Mouse (Mus musculus): Measurements from ENCODE around the gene Sim1. TPM values are rescaled to one million over a fixed set of nuclear protein-coding genes. Genes with fewer than 3 reads are reported as not detected.

Gene Sim1
- 1.6 and 2.5 TPM in 2 replicates for total RNA-seq (2014; rRNA removed)
- polyA plus RNA-seq (2015; fragmentation: Nextera tagmentation; extraction: Ambion mirVana) = 0.96 and 2.1 TPM in 2 replicates

DNA sequence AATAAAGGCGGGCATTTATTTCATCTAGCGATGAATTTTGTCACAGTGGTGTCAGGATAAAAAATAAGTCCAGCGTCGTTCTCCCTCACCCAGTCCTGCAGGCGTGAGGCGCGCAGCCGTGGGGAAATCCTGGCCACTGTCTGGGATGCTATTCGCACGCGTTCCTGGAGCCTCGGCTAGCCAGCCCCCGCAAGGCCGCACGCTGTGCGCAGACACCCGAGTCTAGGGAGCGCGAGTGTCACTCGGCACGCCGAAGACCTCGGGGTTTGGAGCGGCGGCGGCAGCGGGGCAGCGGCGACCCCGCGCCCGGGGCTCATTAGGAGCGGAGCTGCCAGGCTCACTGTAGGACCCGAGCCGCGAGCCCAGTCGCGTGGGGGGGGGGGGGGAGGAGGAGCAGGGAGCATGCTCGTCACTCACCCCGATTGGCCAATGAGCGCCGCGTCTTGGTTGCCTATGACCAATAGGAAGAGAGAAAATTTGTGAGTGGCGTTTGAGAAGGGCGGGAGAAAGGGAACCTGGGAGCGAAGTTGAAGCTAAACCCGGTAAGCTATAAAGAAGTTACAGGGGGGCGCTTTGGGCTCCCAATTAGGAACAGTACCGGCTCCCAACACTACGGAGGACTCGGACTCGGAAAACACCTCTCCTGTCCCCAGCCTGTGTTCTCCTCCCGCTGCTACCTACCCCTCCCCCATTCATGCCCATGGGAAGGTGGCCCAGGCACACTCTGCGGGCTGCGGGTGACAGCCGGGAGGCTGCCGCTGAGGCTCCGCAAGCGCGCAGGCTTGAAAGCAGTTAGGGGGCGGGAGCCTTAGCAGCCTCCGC lies at the start of gene Sim1:
Gene Sim1 (plus strand): TSS at position 585 of the 822 bp plus-strand sequence.
- Histone ChIP-seq H3K9me3 (ENCODE audit: low read length) (no peaks in the 10 kb centered on the region), H3K4me1 (ENCODE audit: insufficient read depth, low read length) (0 out of 2 replicates have a peak, but pooled peaks cover 6% of the 10 kb centered on the region), H3K36me3 (ENCODE audit: insufficient read depth, low read length) (no peaks in the 10 kb centered on the region), H3K4me2 (ENCODE audit: low read depth, low read length, poor library complexity, severe bottlenecking) (peak within 1 kb of the TSS; percentile 62), H3K9ac (replicated peaks; ENCODE audit: low read length, poor library complexity, severe bottlenecking) (no peak within 1 kb of the TSS), H3K27me3 (ENCODE audit: insufficient read depth, low read length) (peaks cover 80% of the 10 kb centered on the region), H3K27ac (ENCODE audit: low read depth, low read length) (no peak within 1 kb of the TSS), H3K4me3 (ENCODE audit: low read depth, low read length) (peak within 1 kb of the TSS; percentile 36)
- TF ChIP-seq CTCF (IDR thresholded peaks at IDR 0.05) = no peak
- WGBS = 1% methylated on average over 59 of the region's 62 CpGs
- DNase-seq (ENCODE audit: low spot score) (peak; percentile 89), ATAC-seq (ENCODE audit: low FRiP score) (peak; percentile 90)

DNA sequence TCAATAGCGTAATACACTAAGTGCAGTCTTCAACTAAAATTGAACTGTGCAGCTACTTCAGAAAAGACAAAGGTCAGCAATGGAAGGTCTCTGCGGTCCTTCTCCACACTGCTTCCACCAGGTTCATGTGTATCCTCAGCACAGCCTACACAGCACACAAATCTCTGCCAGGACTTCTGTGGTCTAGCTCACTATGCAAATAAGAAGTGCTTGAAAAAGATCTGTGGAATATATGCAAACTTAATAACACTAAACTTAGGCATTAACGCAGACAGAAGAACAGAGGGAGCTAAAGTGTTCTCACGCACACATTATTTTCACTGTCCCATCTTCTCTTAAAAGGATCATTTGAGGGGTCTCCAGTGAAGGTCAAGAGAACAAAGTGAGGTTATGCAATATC lies 26.4 kb upstream of the Sim1 start:
- H3K27ac ChIP-seq (ENCODE audit: low read depth, low read length) = no peak overlapping the region
- no peaks in the 10 kb centered on the region for H3K9me3 ChIP-seq (ENCODE audit: low read length)
- H3K36me3 ChIP-seq (ENCODE audit: insufficient read depth, low read length) = no peaks in the 10 kb centered on the region
- no peaks in the 10 kb centered on the region for H3K27me3 ChIP-seq (ENCODE audit: insufficient read depth, low read length)
- DNase-seq (ENCODE audit: low spot score) (no peak), ATAC-seq (ENCODE audit: low FRiP score) (no peak)
- H3K4me1 ChIP-seq (ENCODE audit: insufficient read depth, low read length) = no peaks in the 10 kb centered on the region
- TF ChIP-seq CTCF (IDR thresholded peaks at IDR 0.05) = no peak
- WGBS = 91% methylated on average over 4 of the region's 4 CpGs
- no peak overlapping the region for H3K9ac ChIP-seq (replicated peaks; ENCODE audit: low read length, poor library complexity, severe bottlenecking)
- H3K4me2 ChIP-seq (ENCODE audit: low read depth, low read length, poor library complexity, severe bottlenecking) = no peak overlapping the region
- no peak overlapping the region for H3K4me3 ChIP-seq (ENCODE audit: low read depth, low read length)

DNA sequence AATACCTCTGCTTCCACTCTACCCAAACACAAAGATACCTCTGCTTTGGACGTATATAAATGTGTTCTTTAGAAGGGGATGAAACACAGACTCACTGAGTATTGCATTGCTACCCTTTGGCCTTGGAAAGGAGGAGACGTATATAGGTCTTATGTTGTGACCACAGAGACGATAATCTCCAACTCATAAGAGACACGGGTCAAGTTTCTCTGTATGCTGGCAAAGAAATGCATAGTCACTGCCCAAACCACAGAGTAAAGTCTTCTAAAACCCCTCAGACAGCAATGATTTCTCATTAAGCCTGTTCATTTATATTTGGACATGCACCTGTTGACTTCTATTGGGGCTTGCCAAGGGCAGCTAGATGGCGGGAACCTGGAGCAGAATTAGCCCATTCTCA lies 17.6 kb upstream of the Sim1 start:
- Histone ChIP-seq H3K36me3 (ENCODE audit: insufficient read depth, low read length) (no peaks in the 10 kb centered on the region), H3K4me1 (ENCODE audit: insufficient read depth, low read length) (no peaks in the 10 kb centered on the region), H3K27ac (ENCODE audit: low read depth, low read length) (no peak overlapping the region), H3K4me3 (ENCODE audit: low read depth, low read length) (no peak overlapping the region), H3K9me3 (ENCODE audit: low read length) (no peaks in the 10 kb centered on the region), H3K27me3 (ENCODE audit: insufficient read depth, low read length) (no peaks in the 10 kb centered on the region), H3K4me2 (ENCODE audit: low read depth, low read length, poor library complexity, severe bottlenecking) (no peak overlapping the region), H3K9ac (replicated peaks; ENCODE audit: low read length, poor library complexity, severe bottlenecking) (no peak overlapping the region)
- DNase-seq (ENCODE audit: low spot score) (no peak), ATAC-seq (ENCODE audit: low FRiP score) (no peak)
- TF ChIP-seq CTCF (IDR thresholded peaks at IDR 0.05) = no peak
- WGBS = 89% methylated on average over 5 of the region's 5 CpGs

DNA sequence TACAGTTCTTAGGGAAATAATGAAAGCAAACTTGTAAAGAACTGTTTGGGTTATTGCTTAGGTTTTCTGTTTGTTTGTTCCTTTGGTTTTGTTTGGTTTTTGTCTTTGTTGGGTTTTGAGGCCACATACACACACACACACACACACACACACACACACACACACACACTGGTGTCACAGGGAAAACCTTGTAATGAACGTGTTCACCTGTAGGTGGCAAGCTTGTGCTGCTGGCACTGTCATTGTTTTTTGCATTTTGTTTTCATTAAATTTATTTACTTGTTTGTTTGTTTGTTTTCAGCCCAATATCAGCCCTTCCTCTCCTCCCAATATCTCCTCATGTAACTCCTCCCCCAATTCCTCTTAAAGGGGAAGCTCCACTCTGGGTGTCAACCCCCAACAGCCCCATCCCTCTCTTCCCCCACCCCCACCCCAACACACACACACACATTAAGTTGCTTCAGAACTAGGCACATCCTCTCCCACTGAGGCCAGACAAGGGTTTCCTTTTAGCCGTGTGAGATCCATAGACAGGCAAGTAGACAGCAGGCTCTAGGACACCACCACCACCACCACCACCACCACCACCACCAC lies 13.0 kb upstream of the Sim1 start:
- WGBS = 26% methylated on average over 2 of the region's 2 CpGs
- no peak overlapping the region for H3K4me2 ChIP-seq (ENCODE audit: low read depth, low read length, poor library complexity, severe bottlenecking)
- no peak overlapping the region for H3K9ac ChIP-seq (replicated peaks; ENCODE audit: low read length, poor library complexity, severe bottlenecking)
- no peak overlapping the region for H3K4me3 ChIP-seq (ENCODE audit: low read depth, low read length)
- ATAC-seq (ENCODE audit: low FRiP score) (no peak), DNase-seq (ENCODE audit: low spot score) (peak; percentile 26)
- no peaks in the 10 kb centered on the region for H3K4me1 ChIP-seq (ENCODE audit: insufficient read depth, low read length)
- no peak overlapping the region for H3K27ac ChIP-seq (ENCODE audit: low read depth, low read length)
- peak; percentile 66 for TF ChIP-seq CTCF (IDR thresholded peaks at IDR 0.05)
- H3K9me3 ChIP-seq (ENCODE audit: low read length) = no peaks in the 10 kb centered on the region
- H3K27me3 ChIP-seq (ENCODE audit: insufficient read depth, low read length) = no peaks in the 10 kb centered on the region
- H3K36me3 ChIP-seq (ENCODE audit: insufficient read depth, low read length) = no peaks in the 10 kb centered on the region

GRCm38 (mm10) chr10:50882366-50882765 lies 12.2 kb upstream of the Sim1 start:
- no peak overlapping the region for H3K4me2 ChIP-seq (ENCODE audit: low read depth, low read length, poor library complexity, severe bottlenecking)

GRCm38 (mm10) chr10:50886305-50886704 lies 8.2 kb upstream of the Sim1 start:
- H3K9ac ChIP-seq (replicated peaks; ENCODE audit: low read length, poor library complexity, severe bottlenecking) = no peak overlapping the region
- H3K27me3 ChIP-seq (ENCODE audit: insufficient read depth, low read length) = peaks cover 23% of the 10 kb centered on the region
- H3K27ac ChIP-seq (ENCODE audit: low read depth, low read length) = no peak overlapping the region
- H3K4me2 ChIP-seq (ENCODE audit: low read depth, low read length, poor library complexity, severe bottlenecking) = no peak overlapping the region
- no peaks in the 10 kb centered on the region for H3K4me1 ChIP-seq (ENCODE audit: insufficient read depth, low read length)
- TF ChIP-seq CTCF (IDR thresholded peaks at IDR 0.05) = no peak
- no peak overlapping the region for H3K4me3 ChIP-seq (ENCODE audit: low read depth, low read length)
- no peaks in the 10 kb centered on the region for H3K9me3 ChIP-seq (ENCODE audit: low read length)
- 67% methylated on average over 4 of the region's 4 CpGs for WGBS
- ATAC-seq (ENCODE audit: low FRiP score) (no peak), DNase-seq (ENCODE audit: low spot score) (no peak)
- no peaks in the 10 kb centered on the region for H3K36me3 ChIP-seq (ENCODE audit: insufficient read depth, low read length)

More at GRCm38 (mm10) chr10:50882366-50882765, 12.2 kb upstream of the Sim1 start:
- Histone ChIP-seq H3K9me3 (ENCODE audit: low read length) (no peaks in the 10 kb centered on the region), H3K9ac (replicated peaks; ENCODE audit: low read length, poor library complexity, severe bottlenecking) (no peak overlapping the region), H3K27me3 (ENCODE audit: insufficient read depth, low read length) (no peaks in the 10 kb centered on the region), H3K27ac (ENCODE audit: low read depth, low read length) (no peak overlapping the region), H3K4me1 (ENCODE audit: insufficient read depth, low read length) (no peaks in the 10 kb centered on the region), H3K36me3 (ENCODE audit: insufficient read depth, low read length) (no peaks in the 10 kb centered on the region), H3K4me3 (ENCODE audit: low read depth, low read length) (no peak overlapping the region)
- DNase-seq (ENCODE audit: low spot score) (no peak), ATAC-seq (ENCODE audit: low FRiP score) (no peak)
- TF ChIP-seq CTCF (IDR thresholded peaks at IDR 0.05) = no peak
- WGBS = 75% methylated on average over 2 of the region's 2 CpGs

Measured in midbrain, postnatal 0 days (tissue).